Mouse (Mus musculus): ENCODE data around the gene Mmrn1.

GRCm38 (mm10) chr6:60984360-60984759, 59.6 kb downstream of the Mmrn1 start:
- TF ChIP-seq POLR2A (IDR thresholded peaks at IDR 0.05; ENCODE audit: extremely low read depth, insufficient read depth, low read length), result no peak
- no peak for TF ChIP-seq CTCF (IDR thresholded peaks at IDR 0.05; ENCODE audit: low read depth, low read length)

Measured in liver, adult 2 months (tissue).